Mouse (Mus musculus) intestine, postnatal 0 days (tissue): ENCODE data around the gene Glrx3. TPM values are rescaled to one million over a fixed set of nuclear protein-coding genes. Genes with fewer than 3 reads are reported as not detected.

Experiments used
- ATAC-seq: fragments of 200-750 bp; cut with Nextera tagmentation; 2 replicates; pipeline ENCODE4 v1.8.0; 2017; ENCODE audit warnings: mild to moderate bottlenecking, moderate TSS enrichment, moderate library complexity
- H3K27ac ChIP-seq: fragments of 300-500 bp; sonication (generic); 2 replicates; pipeline ENCODE4 v1.5.1; 2014; ENCODE audit warnings: mild to moderate bottlenecking, low read depth, low read length, moderate library complexity
- H3K27me3 ChIP-seq: fragments of 300-500 bp; sonication (generic); replicated peaks from 2 replicates; pipeline ENCODE4 v1.6.1; 2014; ENCODE audit warnings: low read length, mixed read lengths; ENCODE audit not compliant: control insufficient read depth, insufficient read depth
- H3K36me3 ChIP-seq: fragments of 300-500 bp; sonication (generic); 2 replicates; pipeline ENCODE4 v1.6.1; 2014; ENCODE audit warnings: mild to moderate bottlenecking, moderate library complexity; ENCODE audit not compliant: control insufficient read depth, insufficient read depth
- H3K4me1 ChIP-seq: fragments of 300-500 bp; sonication (generic); replicated peaks from 2 replicates; pipeline ENCODE4 v1.6.1; 2014; ENCODE audit warnings: antibody characterized with exemption, low read length, mixed read lengths; ENCODE audit not compliant: control insufficient read depth, insufficient read depth
- H3K4me2 ChIP-seq: fragments of 300-500 bp; sonication (generic); replicated peaks from 2 replicates; pipeline ENCODE4 v1.6.1; 2014; ENCODE audit warnings: low read depth, mild to moderate bottlenecking, moderate library complexity
- H3K4me3 ChIP-seq: fragments of 300-500 bp; sonication (generic); 2 replicates; pipeline ENCODE4 v1.5.1; 2014; ENCODE audit warnings: low read depth, low read length
- H3K9ac ChIP-seq: fragments of 300-500 bp; sonication (generic); 2 replicates; pipeline ENCODE4 v1.6.1; 2014; ENCODE audit warnings: mild to moderate bottlenecking, low read depth, low read length
- H3K9me3 ChIP-seq: fragments of 300-500 bp; sonication (generic); 2 replicates; pipeline ENCODE4 v1.6.1; 2016; ENCODE audit warnings: mixed run types; ENCODE audit not compliant: control insufficient read depth
- CTCF ChIP-seq: sonication (generic); IDR thresholded peaks from 2 replicates; pipeline ENCODE4 v1.5.1; 2016; ENCODE audit warnings: low read depth, mild to moderate bottlenecking, control low read depth, antibody characterized with exemption, moderate library complexity
- WGBS: fragments of 180-500 bp; shearing (Covaris S2); extraction: QIAGEN DNeasy Blood & Tissue Kit; methylation state at CpG from one replicate; pipeline ENCODE4 v1.1.7; 2014; 5-methylcytosine and 5-hydroxymethylcytosine counted together
- polyA plus RNA-seq: library from polyadenylated mRNA; unstranded; fragments of >200 nt; fragmentation: Nextera tagmentation; extraction: Ambion mirVana; gene quantifications from 2 replicates; pipeline ENCODE4 v1.2.1, GENCODE M21; 2015

The Glrx3 gene
- 127 and 129 TPM in 2 replicates for polyA plus RNA-seq

GRCm38 (mm10) chr7:137437440-137438178 is at the start of gene Glrx3:
Gene Glrx3 (plus strand): TSS chr7:137437614.
- under 1% methylated on average over 67 of the region's 69 CpGs for WGBS
- peak; percentile 97 for ATAC-seq
- peak within 1 kb of the TSS; percentile 84 for H3K9ac ChIP-seq
- H3K4me3 ChIP-seq = peak within 1 kb of the TSS; percentile 96
- no peaks in the 10 kb centered on the region for H3K36me3 ChIP-seq
- no peaks in the 10 kb centered on the region for H3K9me3 ChIP-seq
- peaks cover 2% of the 10 kb centered on the region; the same call in 1 of the 2 replicates for H3K4me1 ChIP-seq
- H3K27ac ChIP-seq = peak within 1 kb of the TSS; percentile 75
- peak; percentile 27 for TF ChIP-seq CTCF
- H3K4me2 ChIP-seq = peak within 1 kb of the TSS; percentile 89
- no peaks in the 10 kb centered on the region for H3K27me3 ChIP-seq

GRCm38 (mm10) chr7:137387863-137388262 is 49.6 kb upstream of the Glrx3 start:
- no peak for ATAC-seq
- 71% methylated on average over 5 of the region's 5 CpGs for WGBS
- Histone ChIP-seq H3K4me1 (no peaks in the 10 kb centered on the region), H3K27me3 (no peaks in the 10 kb centered on the region), H3K36me3 (0 out of 2 replicates have a peak, but pooled peaks cover 6% of the 10 kb centered on the region), H3K4me3 (no peak overlapping the region), H3K4me2 (no peak overlapping the region), H3K9ac (no peak overlapping the region), H3K27ac (no peak overlapping the region), H3K9me3 (peaks cover 6% of the 10 kb centered on the region; the same call in 1 of the 2 replicates)
- no peak for TF ChIP-seq CTCF

- TF ChIP-seq CTCF = no peak
- no peak for ATAC-seq
Observed at GRCm38 (mm10) chr7:137395421-137395820, 42.0 kb upstream of the Glrx3 start.

GRCm38 (mm10) chr7:137397361-137397910 is 40.0 kb upstream of the Glrx3 start:
- no peaks in the 10 kb centered on the region for H3K36me3 ChIP-seq
- no peak for TF ChIP-seq CTCF
- no peaks in the 10 kb centered on the region for H3K4me1 ChIP-seq
- no peak overlapping the region for H3K9ac ChIP-seq
- ATAC-seq = 0 out of 2 replicates have a peak, but pooled peaks have one; percentile 25
- 95% methylated on average over 8 of the region's 8 CpGs for WGBS
- H3K27ac ChIP-seq = no peak overlapping the region
- no peak overlapping the region for H3K4me2 ChIP-seq
- no peak overlapping the region for H3K4me3 ChIP-seq
- no peaks in the 10 kb centered on the region for H3K27me3 ChIP-seq
- no peaks in the 10 kb centered on the region for H3K9me3 ChIP-seq

More at GRCm38 (mm10) chr7:137395421-137395820, 42.0 kb upstream of the Glrx3 start:
- Histone ChIP-seq H3K4me1 (no peaks in the 10 kb centered on the region), H3K4me2 (no peak overlapping the region), H3K27me3 (no peaks in the 10 kb centered on the region), H3K4me3 (no peak overlapping the region), H3K27ac (no peak overlapping the region), H3K36me3 (no peaks in the 10 kb centered on the region), H3K9me3 (no peaks in the 10 kb centered on the region), H3K9ac (no peak overlapping the region)
- WGBS = 79% methylated on average over 4 of the region's 4 CpGs

- no peaks in the 10 kb centered on the region for H3K27me3 ChIP-seq
- TF ChIP-seq CTCF = no peak
- no peak overlapping the region for H3K4me2 ChIP-seq
- H3K36me3 ChIP-seq = no peaks in the 10 kb centered on the region
- 92% methylated on average over 4 of the region's 4 CpGs for WGBS
- no peak overlapping the region for H3K27ac ChIP-seq
- H3K9ac ChIP-seq = no peak overlapping the region
- no peaks in the 10 kb centered on the region for H3K4me1 ChIP-seq
- no peaks in the 10 kb centered on the region for H3K9me3 ChIP-seq
- no peak for ATAC-seq
- no peak overlapping the region for H3K4me3 ChIP-seq
Observed at GRCm38 (mm10) chr7:137398973-137399372, 38.4 kb upstream of the Glrx3 start.

GRCm38 (mm10) chr7:137404146-137404545 is 33.3 kb upstream of the Glrx3 start:
- H3K27me3 ChIP-seq = no peaks in the 10 kb centered on the region
- H3K27ac ChIP-seq = no peak overlapping the region
- 93% methylated on average over 2 of the region's 2 CpGs for WGBS
- H3K4me2 ChIP-seq = no peak overlapping the region
- H3K4me1 ChIP-seq = no peaks in the 10 kb centered on the region
- no peak overlapping the region for H3K9ac ChIP-seq
- no peaks in the 10 kb centered on the region for H3K9me3 ChIP-seq
- TF ChIP-seq CTCF = no peak
- no peaks in the 10 kb centered on the region for H3K36me3 ChIP-seq
- H3K4me3 ChIP-seq = no peak overlapping the region
- ATAC-seq = no peak
